Comparison of ENCODE assay signal across 24 mouse cellular contexts in the genomic region with DNA sequence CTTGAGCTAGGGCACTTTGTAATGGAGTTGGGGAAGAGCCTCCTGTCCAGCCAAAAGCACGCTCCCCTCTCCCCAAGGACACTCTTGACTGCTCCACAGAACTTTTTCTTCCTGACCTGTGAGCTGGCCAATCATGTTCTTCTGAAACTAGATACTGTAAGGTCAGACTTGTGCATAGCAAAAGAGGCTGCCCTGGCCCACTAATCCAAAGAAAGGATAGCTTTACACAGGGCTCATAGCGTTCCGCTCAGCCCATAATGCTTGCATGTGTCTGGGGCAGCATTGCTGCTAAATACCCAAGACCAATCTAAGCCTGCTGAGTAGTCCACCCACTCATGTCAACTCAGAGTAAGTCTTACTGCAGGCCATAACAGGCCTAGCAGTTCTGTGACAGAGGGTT.
A peak's percentile ranks its signal among the peaks of the same experiment; 100 is the strongest.
DNase-seq lines count a peak whose midpoint lies in the region; ATAC-seq lines count a peak whose summit lies in the region.
"Had no signal": no experiment of that assay in that cellular context is flagged by ENCODE, and none has a peak within 500 bp of the region (broad histone marks: within the 10 kb centered on the region; RNA-seq: fewer than 3 reads in every experiment).

No protein-coding gene starts in this region.

- H3K4me3 ChIP-seq in kidney, embryonic 14.5 days (ENCODE audit: low read length): no peak overlapping the region
- H3K4me3 ChIP-seq: embryonic facial prominence, embryonic 10.5 days; embryonic facial prominence, embryonic 12.5 days; forebrain, embryonic 13.5 days; forebrain, embryonic 15.5 days had no signal

- no peaks in the 10 kb centered on the region for H3K9me3 ChIP-seq in kidney, embryonic 14.5 days (ENCODE audit: control insufficient read depth, low read length)
- H3K9me3 ChIP-seq: embryonic facial prominence, embryonic 10.5 days; embryonic facial prominence, embryonic 12.5 days; forebrain, embryonic 13.5 days; forebrain, embryonic 15.5 days; G1E had no signal

- no peak overlapping the region for H3K27ac ChIP-seq in kidney, embryonic 14.5 days (ENCODE audit: low read depth, low read length)
- H3K27ac ChIP-seq: embryonic facial prominence, embryonic 10.5 days; embryonic facial prominence, embryonic 12.5 days; forebrain, embryonic 13.5 days; forebrain, embryonic 15.5 days had no signal

- peak; percentile 6 for DNase-seq in adrenal gland, postnatal 14 days
- no peak for DNase-seq in adrenal gland, postnatal 10 days
- DNase-seq in kidney, adult 8-10 months: no peak
- peak; percentile 4 for DNase-seq in ovary, adult 18-20 months (ENCODE audit: low spot score)
- DNase-seq in ovary, postnatal 36 days (ENCODE audit: low spot score): no peak
- DNase-seq: adrenal gland, adult 8-10 months; adrenal gland, postnatal 36 days; B cell, adult 2 months; cerebellum, adult 11-12 months; cerebellum, adult 2 months; cerebellum, adult 9-10 months; cerebellum, postnatal 10 days; cerebellum, postnatal 25 days; forebrain, postnatal 0 days had no signal

- 0 out of 2 replicates have a peak, but pooled peaks have one; percentile 60 for ATAC-seq in kidney, embryonic 14.5 days (ENCODE audit: low FRiP score, low TSS enrichment)
- ATAC-seq: activated CD4-positive, CD25-positive, alpha-beta regulatory T cell, adult 4 months; CD4-positive, CD25-positive, alpha-beta regulatory T cell, adult 4 months; forebrain, embryonic 13.5 days; forebrain, embryonic 15.5 days; forebrain, postnatal 0 days; Patski had no signal

- H3K9ac ChIP-seq in kidney, embryonic 14.5 days (ENCODE audit: low read depth, low read length): no peak overlapping the region
- H3K9ac ChIP-seq: embryonic facial prominence, embryonic 12.5 days; forebrain, embryonic 13.5 days; forebrain, embryonic 15.5 days; forebrain, postnatal 0 days had no signal

- no peaks in the 10 kb centered on the region for H3K4me1 ChIP-seq in kidney, embryonic 14.5 days (ENCODE audit: control insufficient read depth, insufficient read depth, low read length)
- H3K4me1 ChIP-seq: embryonic facial prominence, embryonic 10.5 days; embryonic facial prominence, embryonic 12.5 days; forebrain, embryonic 13.5 days; forebrain, embryonic 15.5 days had no signal

- 57% methylated on average over 3 of the region's 3 CpGs for WGBS in kidney, embryonic 14.5 days

- H3K36me3 ChIP-seq in kidney, embryonic 14.5 days (ENCODE audit: control insufficient read depth, insufficient read depth, low read length): no peaks in the 10 kb centered on the region
- H3K36me3 ChIP-seq: embryonic facial prominence, embryonic 10.5 days; embryonic facial prominence, embryonic 12.5 days; forebrain, embryonic 15.5 days; G1E had no signal

- H3K27me3 ChIP-seq in kidney, embryonic 14.5 days (ENCODE audit: control insufficient read depth, insufficient read depth, low read length): no peaks in the 10 kb centered on the region
- H3K27me3 ChIP-seq: CH12.LX; embryonic facial prominence, embryonic 12.5 days; forebrain, embryonic 13.5 days; forebrain, embryonic 15.5 days; Patski had no signal

- no peak overlapping the region for H3K4me2 ChIP-seq in kidney, embryonic 14.5 days (replicated peaks; ENCODE audit: low read depth, low read length)
- H3K4me2 ChIP-seq: embryonic facial prominence, embryonic 12.5 days; forebrain, embryonic 13.5 days; forebrain, embryonic 15.5 days had no signal

Comparison
In these comparisons a context has a peak if more than half of its experiments do, and no peak if none do; other contexts are left out.
1. DNase-seq: peak in adrenal gland, postnatal 14 days (single experiment) and ovary, adult 18-20 months (single experiment); none in adrenal gland, postnatal 10 days (single experiment), kidney, adult 8-10 months (0 of 2) and ovary, postnatal 36 days (single experiment).